Mouse (Mus musculus): Measurements from ENCODE around the gene Snapc3. TPM values are rescaled to one million over a fixed set of nuclear protein-coding genes. Genes with fewer than 3 reads are reported as not detected.

Snapc3 gene
- polyA plus RNA-seq (2014; fragmentation: Illumina TruSeq; extraction: RNeasy Lipid Tissue Mini Kit (QIAGEN cat#74804); ENCODE audit: low read depth, low replicate concordance), result 15.2 TPM

GRCm38 (mm10) chr4:83417160-83417819, at the start of gene Snapc3:
Snapc3 (plus strand) TSS chr4:83417724.

GRCm38 (mm10) chr4:83486117-83486901, 68.8 kb downstream of the Snapc3 start, which contains the start of gene Psip1:
Psip1 (minus strand) TSS chr4:83486459.

Other genes with a start within 250 kb of the Snapc3 start
- 5.1 TPM for gene Ttc39b, start 93.5 kb upstream of the Snapc3 start, polyA plus RNA-seq (2014; fragmentation: Illumina TruSeq; extraction: RNeasy Lipid Tissue Mini Kit (QIAGEN cat#74804); ENCODE audit: low read depth, low replicate concordance)
- gene Psip1, start 68.7 kb downstream of the Snapc3 start, polyA plus RNA-seq (2014; fragmentation: Illumina TruSeq; extraction: RNeasy Lipid Tissue Mini Kit (QIAGEN cat#74804); ENCODE audit: low read depth, low replicate concordance), result 51.9 TPM
- 2.4 TPM for gene Ccdc171, start 107.8 kb downstream of the Snapc3 start, polyA plus RNA-seq (2014; fragmentation: Illumina TruSeq; extraction: RNeasy Lipid Tissue Mini Kit (QIAGEN cat#74804); ENCODE audit: low read depth, low replicate concordance)